Mouse (Mus musculus) heart, embryonic 10.5 days (tissue): Measurements from ENCODE around the gene Zim1. TPM values are rescaled to one million over a fixed set of nuclear protein-coding genes. Genes with fewer than 3 reads are reported as not detected.
A peak's percentile ranks its signal among the peaks of the same experiment; 100 is the strongest.

Experiments used
- DNase-seq: peaks from one replicate; pipeline ENCODE4 v3.0.0-alpha.2; 2017; ENCODE audit warnings: low spot score
- H3K27ac ChIP-seq: fragments of 300-500 bp; sonication (generic); 2 replicates; pipeline ENCODE4 v1.5.1; 2016; ENCODE audit warnings: mild to moderate bottlenecking
- H3K27me3 ChIP-seq: fragments of 300-500 bp; sonication (generic); 2 replicates; pipeline ENCODE4 v1.6.1; 2016; ENCODE audit warnings: mild to moderate bottlenecking; ENCODE audit not compliant: poor library complexity, insufficient read depth, severe bottlenecking
- H3K36me3 ChIP-seq: fragments of 300-500 bp; sonication (generic); 2 replicates; pipeline ENCODE4 v1.6.1; 2016; ENCODE audit warnings: mild to moderate bottlenecking, moderate library complexity
- H3K4me1 ChIP-seq: fragments of 300-500 bp; sonication (generic); 2 replicates; pipeline ENCODE4 v1.6.1; 2016; ENCODE audit warnings: mild to moderate bottlenecking
- H3K4me3 ChIP-seq: fragments of 300-500 bp; sonication (generic); 2 replicates; pipeline ENCODE4 v1.5.1; 2016; ENCODE audit warnings: mild to moderate bottlenecking, moderate library complexity
- H3K9me3 ChIP-seq: fragments of 300-500 bp; sonication (generic); 2 replicates; pipeline ENCODE4 v1.6.1; 2016; ENCODE audit warnings: mild to moderate bottlenecking, moderate library complexity
- WGBS: fragments of 180-500 bp; shearing (Covaris S2); methylation state at CpG from one replicate; pipeline ENCODE4 v1.1.7; 2016; 5-methylcytosine and 5-hydroxymethylcytosine counted together
- polyA plus RNA-seq: library from polyadenylated mRNA; unstranded; fragments of >200 nt; fragmentation: Nextera tagmentation; extraction: Ambion mirVana; gene quantifications from 2 replicates; pipeline ENCODE4 v1.2.1, GENCODE M21; 2016

The Zim1 gene
- polyA plus RNA-seq, 1 experiment from 2014 or later: 17.2 TPM

- H3K9me3 ChIP-seq: peaks cover 7% of the 10 kb centered on the region; the same call in 1 of the 2 replicates
- WGBS: 80% methylated on average over 17 of the region's 17 CpGs
- no peak overlapping the region for H3K4me3 ChIP-seq
- no peak overlapping the region for H3K27ac ChIP-seq
- no peaks in the 10 kb centered on the region for H3K27me3 ChIP-seq
- H3K4me1 ChIP-seq: no peaks in the 10 kb centered on the region
- peaks cover 89% of the 10 kb centered on the region for H3K36me3 ChIP-seq
- peak; percentile 71 for DNase-seq
Observed at GRCm38 (mm10) chr7:6708451-6709180, 12.4 kb upstream of the Zim1 start.

GRCm38 (mm10) chr7:6707416-6708015 is 11.3 kb upstream of the Zim1 start:
- H3K36me3 ChIP-seq: peaks cover 78% of the 10 kb centered on the region
- H3K27ac ChIP-seq: no peak overlapping the region
- H3K9me3 ChIP-seq: peaks cover 7% of the 10 kb centered on the region; the same call in 1 of the 2 replicates
- H3K4me3 ChIP-seq: no peak overlapping the region
- no peaks in the 10 kb centered on the region for H3K4me1 ChIP-seq
- WGBS: 91% methylated on average over 23 of the region's 23 CpGs
- H3K27me3 ChIP-seq: no peaks in the 10 kb centered on the region
- DNase-seq: peak; percentile 70

- H3K9me3 ChIP-seq: no peaks in the 10 kb centered on the region
- no peaks in the 10 kb centered on the region for H3K27me3 ChIP-seq
- peak; percentile 17 for DNase-seq
- H3K27ac ChIP-seq: no peak overlapping the region
- no peak overlapping the region for H3K4me3 ChIP-seq
- no peaks in the 10 kb centered on the region for H3K4me1 ChIP-seq
- H3K36me3 ChIP-seq: 0 out of 2 replicates have a peak, but pooled peaks cover 3% of the 10 kb centered on the region
- WGBS: 75% methylated on average over 3 of the region's 3 CpGs
Observed at GRCm38 (mm10) chr7:6699230-6699629, 3.0 kb upstream of the Zim1 start.

GRCm38 (mm10) chr7:6685511-6685910 is 10.7 kb downstream of the Zim1 start:
- Histone ChIP-seq H3K4me3 (no peak overlapping the region), H3K9me3 (no peaks in the 10 kb centered on the region), H3K4me1 (no peaks in the 10 kb centered on the region), H3K27me3 (no peaks in the 10 kb centered on the region), H3K36me3 (peaks cover 64% of the 10 kb centered on the region), H3K27ac (no peak overlapping the region)
- WGBS: 92% methylated on average over 6 of the region's 6 CpGs
- DNase-seq: peak; percentile 72

GRCm38 (mm10) chr7:6666726-6667125 is 29.5 kb downstream of the Zim1 start:
- peak overlapping the region; percentile 29; the same call in 1 of the 2 replicates for H3K27ac ChIP-seq
- WGBS: 52% methylated on average over 3 of the region's 3 CpGs

GRCm38 (mm10) chr7:6663430-6663829 is 32.8 kb downstream of the Zim1 start:
- DNase-seq: no peak
- Histone ChIP-seq H3K36me3 (no peaks in the 10 kb centered on the region), H3K4me3 (no peak overlapping the region), H3K9me3 (no peaks in the 10 kb centered on the region), H3K27ac (no peak overlapping the region), H3K27me3 (no peaks in the 10 kb centered on the region), H3K4me1 (peaks cover 7% of the 10 kb centered on the region; the same call in 1 of the 2 replicates)
- 83% methylated on average over 7 of the region's 7 CpGs for WGBS

More at GRCm38 (mm10) chr7:6666726-6667125, 29.5 kb downstream of the Zim1 start:
- H3K4me3 ChIP-seq: no peak overlapping the region
- no peaks in the 10 kb centered on the region for H3K27me3 ChIP-seq
- H3K9me3 ChIP-seq: no peaks in the 10 kb centered on the region
- DNase-seq: peak; percentile 74
- no peaks in the 10 kb centered on the region for H3K36me3 ChIP-seq
- peaks cover 7% of the 10 kb centered on the region; the same call in 1 of the 2 replicates for H3K4me1 ChIP-seq

GRCm38 (mm10) chr7:6659605-6660004 is 36.6 kb downstream of the Zim1 start:
- Histone ChIP-seq H3K9me3 (no peaks in the 10 kb centered on the region), H3K4me1 (no peaks in the 10 kb centered on the region), H3K36me3 (no peaks in the 10 kb centered on the region), H3K4me3 (no peak overlapping the region), H3K27ac (no peak overlapping the region), H3K27me3 (no peaks in the 10 kb centered on the region)
- no peak for DNase-seq
- 33% methylated on average over 2 of the region's 2 CpGs for WGBS

GRCm38 (mm10) chr7:6658606-6659005 is 37.6 kb downstream of the Zim1 start:
- H3K27me3 ChIP-seq: no peaks in the 10 kb centered on the region
- no peaks in the 10 kb centered on the region for H3K9me3 ChIP-seq
- no peak for DNase-seq
- no peak overlapping the region for H3K27ac ChIP-seq
- H3K4me3 ChIP-seq: no peak overlapping the region
- WGBS: 81% methylated on average over 7 of the region's 7 CpGs
- H3K4me1 ChIP-seq: no peaks in the 10 kb centered on the region
- no peaks in the 10 kb centered on the region for H3K36me3 ChIP-seq

- Histone ChIP-seq H3K9me3 (no peaks in the 10 kb centered on the region), H3K4me1 (no peaks in the 10 kb centered on the region), H3K27ac (no peak overlapping the region), H3K27me3 (no peaks in the 10 kb centered on the region), H3K4me3 (no peak overlapping the region), H3K36me3 (no peaks in the 10 kb centered on the region)
- 73% methylated on average over 5 of the region's 5 CpGs for WGBS
- peak; percentile 52 for DNase-seq
Observed at GRCm38 (mm10) chr7:6652151-6652550, 44.1 kb downstream of the Zim1 start.

GRCm38 (mm10) chr7:6651221-6651620 is 45.0 kb downstream of the Zim1 start:
- no peaks in the 10 kb centered on the region for H3K27me3 ChIP-seq
- WGBS: 69% methylated on average over 7 of the region's 7 CpGs
- no peak overlapping the region for H3K27ac ChIP-seq
- H3K4me1 ChIP-seq: no peaks in the 10 kb centered on the region
- no peaks in the 10 kb centered on the region for H3K9me3 ChIP-seq
- no peak overlapping the region for H3K4me3 ChIP-seq
- peak; percentile 62 for DNase-seq
- no peaks in the 10 kb centered on the region for H3K36me3 ChIP-seq

GRCm38 (mm10) chr7:6650526-6650925 is 45.7 kb downstream of the Zim1 start:
- no peaks in the 10 kb centered on the region for H3K4me1 ChIP-seq
- H3K9me3 ChIP-seq: no peaks in the 10 kb centered on the region
- WGBS: 82% methylated on average over 9 of the region's 9 CpGs
- no peak overlapping the region for H3K27ac ChIP-seq
- no peaks in the 10 kb centered on the region for H3K27me3 ChIP-seq
- no peaks in the 10 kb centered on the region for H3K36me3 ChIP-seq
- H3K4me3 ChIP-seq: no peak overlapping the region
- peak; percentile 63 for DNase-seq

- H3K4me1 ChIP-seq: no peaks in the 10 kb centered on the region
- no peak overlapping the region for H3K4me3 ChIP-seq
- WGBS: 88% methylated on average over 3 of the region's 3 CpGs
- peak; percentile 64 for DNase-seq
- H3K9me3 ChIP-seq: no peaks in the 10 kb centered on the region
- no peaks in the 10 kb centered on the region for H3K36me3 ChIP-seq
- H3K27ac ChIP-seq: no peak overlapping the region
- no peaks in the 10 kb centered on the region for H3K27me3 ChIP-seq
Observed at GRCm38 (mm10) chr7:6645821-6646220, 50.4 kb downstream of the Zim1 start.

- H3K27me3 ChIP-seq: no peaks in the 10 kb centered on the region
- WGBS: 85% methylated on average over 4 of the region's 4 CpGs
- H3K9me3 ChIP-seq: peaks cover 9% of the 10 kb centered on the region
- DNase-seq: peak; percentile 58
- H3K4me1 ChIP-seq: no peaks in the 10 kb centered on the region
- no peak overlapping the region for H3K4me3 ChIP-seq
- H3K36me3 ChIP-seq: no peaks in the 10 kb centered on the region
- H3K27ac ChIP-seq: no peak overlapping the region
Observed at GRCm38 (mm10) chr7:6638076-6638475, 58.2 kb downstream of the Zim1 start.
